ENCODE assay signal across 14 mouse cellular contexts in the genomic region with DNA sequence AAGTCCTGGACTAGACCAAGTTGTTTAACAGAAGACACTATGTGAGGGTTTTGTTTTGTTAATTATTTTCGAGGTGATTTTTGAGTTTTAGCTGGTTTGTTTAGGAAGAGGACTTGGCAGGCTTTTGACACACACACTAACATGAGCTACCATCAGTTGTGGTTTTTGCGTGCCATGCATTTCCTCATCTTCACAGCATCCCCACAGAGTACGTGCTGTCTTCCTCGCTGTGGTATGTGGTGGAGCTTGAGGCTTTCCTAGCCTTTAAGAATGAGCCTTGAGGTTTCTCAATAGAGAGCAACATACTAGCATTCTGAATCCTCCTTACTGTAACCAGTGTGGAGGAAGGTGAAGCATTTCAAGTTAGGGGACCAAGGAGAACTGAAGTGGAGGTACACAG. TPM values are rescaled to one million over a fixed set of nuclear protein-coding genes. Genes with fewer than 3 reads are reported as not detected.
A peak's percentile ranks its signal among the peaks of the same experiment; 100 is the strongest.
DNase-seq lines count a peak whose midpoint lies in the region; ATAC-seq and TF ChIP-seq lines count a peak whose summit lies in the region.
"Had no signal": no experiment of that assay in that cellular context is flagged by ENCODE, and none has a peak within 500 bp of the region (broad histone marks: within the 10 kb centered on the region; RNA-seq: fewer than 3 reads in every experiment).

No protein-coding gene starts in this region.

- peaks cover 37% of the 10 kb centered on the region for H3K4me1 ChIP-seq in heart, embryonic 13.5 days
- peaks cover 21% of the 10 kb centered on the region for H3K4me1 ChIP-seq in heart, embryonic 10.5 days
- H3K4me1 ChIP-seq in thymus, adult 2 months (replicated peaks; ENCODE audit: control insufficient read depth, insufficient read depth, low read length) = peaks cover 6% of the 10 kb centered on the region

- H3K4me3 ChIP-seq in heart, embryonic 13.5 days = no peak overlapping the region
- no peak overlapping the region for H3K4me3 ChIP-seq in heart, embryonic 10.5 days
- H3K4me3 ChIP-seq in thymus, adult 2 months (ENCODE audit: control insufficient read depth, insufficient read depth, low read length) = no peak overlapping the region
- H3K4me3 ChIP-seq: neural tube, embryonic 13.5 days had no signal

- H3K27ac ChIP-seq in heart, embryonic 13.5 days (replicated peaks) = no peak overlapping the region
- H3K27ac ChIP-seq in heart, embryonic 10.5 days = no peak overlapping the region
- no peak overlapping the region for H3K27ac ChIP-seq in thymus, adult 2 months (ENCODE audit: control insufficient read depth, insufficient read depth, low read length)
- H3K27ac ChIP-seq: neural tube, embryonic 13.5 days had no signal

- TF ChIP-seq POLR2A in thymus, adult 2 months (IDR thresholded peaks at IDR 0.05; ENCODE audit: control insufficient read depth, extremely low read depth, insufficient read depth, low read length, poor library complexity) = no peak

- no peak for TF ChIP-seq CTCF in thymus, adult 2 months (IDR thresholded peaks at IDR 0.05; ENCODE audit: borderline replicate concordance, control insufficient read depth, extremely low read depth, insufficient read depth, low read length, poor library complexity)

- H3K27me3 ChIP-seq in heart, embryonic 13.5 days (replicated peaks) = no peaks in the 10 kb centered on the region
- no peaks in the 10 kb centered on the region for H3K27me3 ChIP-seq in heart, embryonic 10.5 days (ENCODE audit: insufficient read depth, poor library complexity, severe bottlenecking)
- H3K27me3 ChIP-seq in thymus, adult 2 months (ENCODE audit: control insufficient read depth, insufficient read depth, low read length) = no peaks in the 10 kb centered on the region
- H3K27me3 ChIP-seq: neural tube, embryonic 13.5 days had no signal

- H3K36me3 ChIP-seq in heart, embryonic 13.5 days = peaks cover 12% of the 10 kb centered on the region
- 0 out of 2 replicates have a peak, but pooled peaks cover 3% of the 10 kb centered on the region for H3K36me3 ChIP-seq in heart, embryonic 10.5 days
- H3K36me3 ChIP-seq in thymus, adult 2 months (ENCODE audit: control insufficient read depth, insufficient read depth, low read length) = no peaks in the 10 kb centered on the region

- no peak for ATAC-seq in heart, embryonic 13.5 days (ENCODE audit: extremely low read depth, insufficient number of reproducible peaks, low FRiP score, low TSS enrichment)

- DNase-seq in heart, embryonic 10.5 days (ENCODE audit: low spot score) = no peak
- peak; percentile 38 for DNase-seq in thymus, adult 2 months
- no peak for DNase-seq in thymus, postnatal 4 days
- DNase-seq in induced T-regulatory cell, adult 2 months (ENCODE audit: low read depth) = peak; percentile 12
- DNase-seq in spleen, postnatal 36 days (ENCODE audit: low spot score in 2 of 2) = no peak
- DNase-seq in urinary bladder, adult 18-20 months (ENCODE audit: low spot score in 2 of 2) = no peak
- no peak for DNase-seq in spleen, postnatal 14 days (ENCODE audit: low spot score in 2 of 2)
- DNase-seq: adrenal gland, adult 2 months; cerebellum, adult 9-11 months; heart, adult 18-20 months; kidney, postnatal 10 days; lung, adult 18-20 months had no signal

- 76% methylated on average over 4 of the region's 4 CpGs for WGBS in heart, embryonic 13.5 days
- 81% methylated on average over 4 of the region's 4 CpGs for WGBS in heart, embryonic 10.5 days
- WGBS in thymus, adult 2 months = under 1% methylated on average over 4 of the region's 4 CpGs

- H3K9me3 ChIP-seq in heart, embryonic 13.5 days = no peaks in the 10 kb centered on the region
- no peaks in the 10 kb centered on the region for H3K9me3 ChIP-seq in heart, embryonic 10.5 days

- no peak overlapping the region for H3K9ac ChIP-seq in heart, embryonic 13.5 days
- H3K9ac ChIP-seq: neural tube, embryonic 13.5 days had no signal

- H3K4me2 ChIP-seq in heart, embryonic 13.5 days = peak overlapping the region; percentile 14; the same call in 1 of the 2 replicates
- H3K4me2 ChIP-seq: neural tube, embryonic 13.5 days had no signal

RNA-seq across cellular contexts. Expression of gene Evl, which starts 46.3 kb away (rescaled TPM):
- polyA plus RNA-seq in heart, embryonic 13.5 days (2015; fragmentation: Nextera tagmentation; extraction: Ambion mirVana) = 30.6 and 36.1 TPM in 2 replicates
- 29.6 and 42.5 TPM in 2 replicates for polyA plus RNA-seq in heart, embryonic 10.5 days (2016; fragmentation: Nextera tagmentation; extraction: Ambion mirVana)
- 147 and 172 TPM in 2 replicates for polyA plus RNA-seq in thymus, adult 2 months (2012; rRNA removed)

Comparison
In these comparisons a context has a peak if more than half of its experiments do, and no peak if none do; other contexts are left out.
1. DNase-seq: peak in thymus, adult 2 months (single experiment) and induced T-regulatory cell, adult 2 months (single experiment); none in heart, embryonic 10.5 days (single experiment), thymus, postnatal 4 days (single experiment), spleen, postnatal 36 days (0 of 2), urinary bladder, adult 18-20 months (0 of 2) and spleen, postnatal 14 days (0 of 2).